Mouse (Mus musculus) embryonic fibroblast, embryonic 13.5 days (primary cell): ENCODE data around the gene Edem1.

Source experiments
- CTCF ChIP-seq: IDR thresholded peaks from 2 replicates; pipeline ENCODE4 v1.5.1; 2011; ENCODE audit warnings: mild to moderate bottlenecking, control low read depth, low read length, moderate library complexity, borderline replicate concordance; ENCODE audit not compliant: insufficient read depth
- POLR2A ChIP-seq: IDR thresholded peaks from 2 replicates; pipeline ENCODE4 v1.6.1; 2011; ENCODE audit warnings: low read depth, mild to moderate bottlenecking, control low read depth, low read length, moderate library complexity

- TF ChIP-seq CTCF (no peak), POLR2A (no peak)
These were observed 7.6 kb downstream of the Edem1 start for GRCm38 (mm10) chr6:108835765-108836691.
